Mouse (Mus musculus) spleen, adult 2 months (tissue): ENCODE results near the gene Gm8297. TPM values are rescaled to one million over a fixed set of nuclear protein-coding genes. Genes with fewer than 3 reads are reported as not detected.
"Not testable (repeated sequence)": the region's sequence is repeated elsewhere in the genome, so short reads cannot be mapped to it uniquely, and the experiment has no call there.

ENCODE experiments used
- DNase-seq, 2 experiments: peaks; one replicate each; pipeline versions ENCODE4 v3.0.0 to v3.0.0-alpha.2; 2012 to 2021; ENCODE audit warnings: low spot score in 2 of 2, low read depth in 1 of 2
- H3K27ac ChIP-seq: fragments of 200-500 bp; 2 replicates; pipeline ENCODE4 v1.5.1; 2012; ENCODE audit warnings: low read length, inconsistent platforms; ENCODE audit not compliant: insufficient read depth
- H3K27me3 ChIP-seq: fragments of 200-500 bp; 2 replicates; pipeline ENCODE4 v1.6.1; 2012; ENCODE audit warnings: mild to moderate bottlenecking, moderate library complexity, low read length, inconsistent platforms; ENCODE audit not compliant: control insufficient read depth, insufficient read depth
- H3K36me3 ChIP-seq: fragments of 200-500 bp; 2 replicates; pipeline ENCODE4 v1.6.1; 2012; ENCODE audit warnings: mild to moderate bottlenecking, low read length, inconsistent platforms; ENCODE audit not compliant: control insufficient read depth, insufficient read depth
- H3K4me1 ChIP-seq: fragments of 200-500 bp; 2 replicates; pipeline ENCODE4 v1.6.1; 2011; ENCODE audit warnings: inconsistent platforms; ENCODE audit not compliant: control insufficient read depth, insufficient read depth, insufficient read length
- H3K4me3 ChIP-seq: fragments of 200-500 bp; 2 replicates; pipeline ENCODE4 v1.5.1; 2011; ENCODE audit warnings: mild to moderate bottlenecking, inconsistent platforms; ENCODE audit not compliant: insufficient read depth, insufficient read length; ENCODE audit errors: extremely low read depth
- WGBS: fragments of 180-500 bp; shearing (Covaris S2); methylation state at CpG from one replicate; pipeline ENCODE4 v1.1.7; 2018; 5-methylcytosine and 5-hydroxymethylcytosine counted together
- polyA plus RNA-seq: library from polyadenylated mRNA; depleted of rRNA; stranded (reverse); fragments of >200 nt; gene quantifications from 2 replicates; pipeline ENCODE4 v1.2.3, GENCODE M21; 2012; rRNA removed

Gm8297 gene
- polyA plus RNA-seq: not detected in 2 replicates

- H3K4me1 ChIP-seq, H3K4me3 ChIP-seq, H3K27me3 ChIP-seq, H3K27ac ChIP-seq, H3K36me3 ChIP-seq, DNase-seq: not testable (repeated sequence)
Measured at GRCm38 (mm10) chr14:4983635-4984034, at the start of gene Gm8297. Gene Gm8297, plus strand, starts transcription at chr14:4983935.

- H3K27me3 ChIP-seq, H3K4me1 ChIP-seq, DNase-seq, H3K27ac ChIP-seq, H3K4me3 ChIP-seq, H3K36me3 ChIP-seq: not testable (repeated sequence)
- 75% methylated on average over 1 of the region's 2 CpGs for WGBS
Measured at GRCm38 (mm10) chr14:5015591-5015990, 31.9 kb downstream of the Gm8297 start, which contains the start of gene Gm3298. Gene Gm3298, plus strand, starts transcription at chr14:5015891.

Other genes with a start within 250 kb of the Gm8297 start
- not detected in 2 replicates for gene Gm9602, start 207.6 kb upstream of the Gm8297 start, polyA plus RNA-seq
- gene Gm3269, start 145.8 kb upstream of the Gm8297 start, polyA plus RNA-seq: not detected in 2 replicates
- not detected in 2 replicates for gene Gm3264, start 128.4 kb upstream of the Gm8297 start, polyA plus RNA-seq
- not detected in 2 replicates for gene Gm3278, start 91.5 kb upstream of the Gm8297 start, polyA plus RNA-seq
- gene Gm3298, start 32.0 kb downstream of the Gm8297 start, polyA plus RNA-seq: not detected in 2 replicates
- not detected in 2 replicates for gene 4930555G01Rik, start 66.7 kb downstream of the Gm8297 start, polyA plus RNA-seq
- gene Gm8281, start 87.1 kb downstream of the Gm8297 start, polyA plus RNA-seq: not detected in 2 replicates
- not detected in 2 replicates for gene Gm8279, start 147.6 kb downstream of the Gm8297 start, polyA plus RNA-seq
- not detected in 2 replicates for gene Gm3317, start 180.6 kb downstream of the Gm8297 start, polyA plus RNA-seq
- gene Gm8271, start 201.9 kb downstream of the Gm8297 start, polyA plus RNA-seq: not detected in 2 replicates